Mouse (Mus musculus) testis, postnatal 10 days (tissue): ENCODE results near the gene Chn2.

Experiments used
- DNase-seq: peaks from one replicate; pipeline ENCODE4 v3.0.0; 2021; ENCODE audit warnings: low spot score

Chn2 gene

GRCm38 (mm10) chr6:54042142-54042541, 2.8 kb downstream of the Chn2 start:
- no peak for DNase-seq

DNA sequence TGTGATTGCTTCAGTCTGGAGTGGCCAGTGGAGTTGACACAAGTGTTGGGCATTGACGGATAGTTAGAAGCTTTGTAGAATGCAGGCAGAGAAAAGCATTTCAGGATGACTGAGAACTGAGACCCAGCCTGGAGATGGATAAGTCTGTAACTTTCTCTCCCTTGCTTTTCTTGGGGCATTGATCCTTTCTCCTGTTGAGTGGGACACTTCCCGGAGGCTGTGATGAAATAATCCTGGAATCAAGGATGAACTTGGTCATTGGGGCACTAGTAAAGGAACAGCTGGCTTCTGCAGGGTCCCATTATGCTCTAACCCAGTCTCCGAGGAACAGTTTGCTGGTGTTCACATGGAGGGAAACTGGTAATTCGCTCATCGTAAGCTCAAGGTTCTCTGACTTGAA, 4.2 kb downstream of the Chn2 start:
- DNase-seq, result no peak

GRCm38 (mm10) chr6:54045748-54046721, 6.7 kb downstream of the Chn2 start:
- no peak for DNase-seq

GRCm38 (mm10) chr6:54046884-54047747, 7.8 kb downstream of the Chn2 start:
- no peak for DNase-seq

DNA sequence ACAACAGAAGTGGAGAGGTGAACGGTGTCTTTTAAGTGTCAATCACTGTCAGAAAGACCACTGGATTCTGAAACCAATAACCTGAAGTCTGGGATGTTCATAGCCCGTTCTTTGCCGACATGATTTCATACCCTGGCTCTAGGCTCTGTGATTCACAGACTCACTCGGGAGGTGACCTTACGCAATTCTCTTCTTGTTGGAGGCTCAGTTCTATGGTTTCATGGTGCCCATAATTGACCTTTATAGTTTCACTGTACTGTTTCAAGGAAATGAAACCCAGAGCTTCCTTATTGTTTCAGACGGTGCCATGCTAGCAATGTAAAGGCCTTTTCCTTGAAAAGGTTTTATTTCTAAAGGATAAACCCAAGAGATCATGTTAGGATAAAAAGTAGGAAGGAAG, 9.4 kb downstream of the Chn2 start:
- DNase-seq, result no peak

DNA sequence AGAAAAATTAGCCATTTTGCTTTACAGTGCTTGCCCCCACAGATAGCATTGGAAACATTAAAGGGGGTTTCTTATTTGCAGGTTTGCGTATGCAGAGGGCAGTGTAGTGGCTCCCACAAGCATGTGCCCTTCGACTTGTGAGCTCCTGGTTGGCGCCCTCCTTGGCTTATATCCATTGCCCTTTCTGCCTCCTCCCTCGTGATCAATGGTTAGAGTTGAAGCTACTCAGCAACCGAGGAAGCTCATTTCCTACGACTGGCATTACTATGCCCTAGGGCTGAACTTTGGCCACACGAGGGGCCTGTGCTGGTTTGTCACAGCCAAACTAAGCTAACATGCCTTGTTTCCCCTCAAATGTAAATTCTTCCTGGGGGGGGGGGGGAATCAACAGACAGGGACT, 11.8 kb downstream of the Chn2 start:
- no peak for DNase-seq

GRCm38 (mm10) chr6:54052124-54052523, 12.8 kb downstream of the Chn2 start:
- DNase-seq, result no peak

DNA sequence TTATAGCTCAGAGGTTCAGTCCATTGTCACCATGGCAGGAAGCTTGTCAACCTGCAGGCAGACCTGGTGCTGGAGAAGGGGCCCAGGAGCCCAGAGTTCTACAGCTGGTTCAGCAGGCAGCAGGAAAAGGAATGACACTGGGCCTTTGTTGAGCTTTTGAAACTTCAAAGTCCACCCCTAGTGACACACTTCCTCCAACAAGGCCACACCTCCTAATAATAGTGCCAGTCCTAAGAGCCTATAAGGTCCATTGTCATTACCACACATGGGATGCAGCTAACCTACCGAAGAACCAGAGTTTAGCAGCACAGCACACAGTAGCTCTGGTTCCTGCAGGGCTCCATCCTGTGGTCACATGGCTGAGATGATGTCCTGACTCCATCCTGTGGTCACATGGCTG, 13.3 kb downstream of the Chn2 start:
- DNase-seq, result no peak

DNA sequence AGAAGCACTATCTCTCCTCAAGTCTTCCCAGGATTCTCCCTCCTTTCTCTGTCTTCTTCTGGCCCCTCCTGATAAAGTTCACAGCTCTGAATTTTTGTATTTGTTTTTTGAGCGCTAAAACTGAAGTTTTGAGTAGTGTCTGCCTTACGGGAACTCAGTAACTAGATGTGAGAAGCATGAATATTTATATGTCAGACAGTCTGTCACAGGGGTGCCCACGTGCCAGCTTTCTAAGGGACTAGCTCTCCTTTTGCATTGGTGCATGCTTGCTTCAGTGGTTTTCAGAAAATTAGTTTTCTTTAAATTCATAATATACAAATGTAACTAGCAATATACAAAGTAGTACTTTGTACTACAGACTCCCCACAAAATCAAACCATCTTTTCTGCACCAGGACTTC, 14.0 kb downstream of the Chn2 start:
- no peak for DNase-seq

GRCm38 (mm10) chr6:54055387-54055786, 16.0 kb downstream of the Chn2 start:
- DNase-seq, result no peak

DNA sequence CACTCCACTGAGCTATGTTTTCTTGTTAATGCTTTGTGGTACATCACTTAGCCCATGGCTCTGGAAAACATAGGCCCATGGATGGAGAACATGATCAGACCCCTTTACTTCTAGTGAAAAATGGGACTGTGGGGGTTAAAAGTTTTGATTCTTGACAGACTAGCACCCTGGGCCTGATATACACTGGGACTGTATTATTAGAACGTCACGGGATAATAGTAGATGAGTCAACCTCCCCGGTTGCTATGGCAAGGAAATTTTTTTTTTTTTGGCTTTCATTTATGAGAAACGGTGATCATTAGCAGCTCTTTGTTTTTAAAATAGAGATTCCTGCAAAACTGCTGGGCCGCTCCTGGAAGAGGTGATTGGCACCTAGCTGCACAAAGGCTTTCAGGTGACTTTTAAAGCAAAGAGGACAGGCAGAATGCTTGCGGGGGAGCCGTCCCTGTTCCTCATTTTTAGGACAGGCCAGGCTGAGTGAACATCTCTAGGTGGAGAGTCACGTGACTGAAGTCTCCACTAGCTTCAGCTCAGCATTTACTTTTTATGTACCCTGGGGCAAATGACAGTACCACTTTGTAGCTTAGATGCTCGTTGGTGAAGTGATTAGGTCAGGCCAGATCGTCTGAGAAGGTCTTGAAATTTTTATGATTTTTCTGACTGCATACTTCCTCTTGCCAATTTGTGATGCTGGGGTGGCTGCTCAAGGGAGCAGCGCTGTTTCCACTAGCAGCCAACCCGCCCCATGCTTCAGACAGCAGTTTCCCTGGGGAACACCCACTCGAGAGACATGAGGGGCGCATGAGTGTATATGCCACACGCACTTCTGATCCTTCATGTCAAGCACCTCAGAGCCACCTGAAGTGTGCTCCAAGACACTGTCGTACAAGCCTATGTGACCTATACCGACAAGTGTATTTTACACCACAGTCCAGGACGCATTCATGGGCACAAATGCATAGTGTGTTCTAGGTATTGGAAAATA, 17.5 kb downstream of the Chn2 start:
- DNase-seq, result no peak

DNA sequence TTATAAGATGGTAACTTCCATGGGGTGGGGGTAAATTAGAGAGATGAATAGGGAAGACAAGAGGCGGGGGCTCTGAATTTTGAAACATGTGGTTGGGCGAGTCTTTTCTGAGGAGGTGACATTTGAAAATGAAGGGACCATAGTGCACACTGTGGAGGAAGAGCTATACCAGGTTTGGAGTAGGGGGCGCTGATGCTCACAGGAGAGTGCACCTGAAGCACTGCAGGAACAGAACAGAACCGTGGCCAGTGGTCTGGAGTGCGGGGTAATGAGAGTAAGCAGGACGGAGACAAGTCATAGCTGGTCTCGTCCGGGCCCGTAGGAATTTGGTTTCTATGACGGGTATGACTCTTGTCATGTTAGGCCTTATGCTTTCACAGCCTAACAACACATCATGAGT, 18.3 kb downstream of the Chn2 start:
- no peak for DNase-seq

- no peak for DNase-seq
Measured at GRCm38 (mm10) chr6:54058837-54059236, 19.5 kb downstream of the Chn2 start.

- DNase-seq, result no peak
Measured at GRCm38 (mm10) chr6:54060258-54060657, 20.9 kb downstream of the Chn2 start.

GRCm38 (mm10) chr6:54061375-54061774, 22.0 kb downstream of the Chn2 start:
- no peak for DNase-seq

DNA sequence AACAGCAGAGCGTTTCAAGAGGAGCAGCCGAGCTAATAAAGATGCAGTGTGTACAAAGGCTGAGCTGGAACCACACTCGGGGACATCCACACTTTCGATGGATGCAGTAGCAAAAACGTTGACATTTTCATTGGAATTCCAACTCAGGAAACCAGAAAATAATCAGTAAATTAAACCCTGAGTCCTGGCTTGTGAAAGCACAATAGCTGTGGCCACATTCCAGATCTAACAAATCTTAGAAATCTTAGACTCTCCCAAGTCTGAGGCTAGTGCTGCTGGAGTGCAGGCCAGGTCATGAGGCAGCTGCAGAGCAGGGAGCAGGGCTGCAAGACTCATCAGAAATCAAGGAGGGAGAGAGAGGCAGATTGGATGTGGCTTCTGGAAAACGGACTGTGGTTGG, 24.5 kb downstream of the Chn2 start:
- DNase-seq, result no peak

DNA sequence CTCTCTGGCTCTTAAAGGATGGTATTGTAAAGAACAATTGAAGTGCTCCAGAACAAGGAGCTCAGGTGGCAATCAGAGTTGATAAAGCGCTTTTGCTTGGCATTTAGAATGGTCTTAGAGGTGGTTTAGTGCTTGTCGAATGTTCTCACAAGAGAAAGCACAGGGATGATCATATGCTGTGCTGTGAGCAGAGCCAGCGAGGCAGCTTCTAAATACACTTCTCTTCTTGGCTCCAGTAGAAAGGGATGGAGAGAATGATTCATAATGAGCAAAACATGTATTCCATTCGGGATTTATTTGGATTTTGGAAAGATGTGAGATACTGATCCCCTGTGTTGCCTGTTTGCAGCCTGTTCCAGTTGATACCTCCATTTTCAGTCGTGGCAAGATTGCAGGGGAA, 28.0 kb downstream of the Chn2 start:
- DNase-seq, result no peak

DNA sequence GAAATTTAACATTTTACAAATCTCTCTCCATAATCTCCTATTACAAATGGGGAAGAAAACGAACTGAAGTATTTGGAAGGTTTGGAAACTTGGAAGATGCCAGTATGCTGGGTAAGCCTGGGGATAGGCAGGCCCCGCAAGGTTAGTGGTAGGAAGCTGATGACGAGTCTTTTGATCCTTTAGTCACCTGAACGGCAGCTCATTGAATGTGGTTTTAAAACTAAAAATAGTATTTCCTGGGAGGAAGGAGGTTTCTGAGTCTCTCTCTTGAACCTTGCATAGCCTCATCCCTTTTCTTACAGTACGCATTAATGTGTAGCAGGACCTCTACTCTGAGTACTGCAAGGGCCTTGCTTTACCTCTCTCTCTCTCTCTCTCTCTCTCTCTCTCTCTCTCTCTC, 29.5 kb downstream of the Chn2 start:
- no peak for DNase-seq

- DNase-seq, result peak; percentile 70
Measured at GRCm38 (mm10) chr6:54070736-54071135, 31.4 kb downstream of the Chn2 start.

- DNase-seq, result no peak
Measured at GRCm38 (mm10) chr6:54071478-54071877, 32.1 kb downstream of the Chn2 start.

DNA sequence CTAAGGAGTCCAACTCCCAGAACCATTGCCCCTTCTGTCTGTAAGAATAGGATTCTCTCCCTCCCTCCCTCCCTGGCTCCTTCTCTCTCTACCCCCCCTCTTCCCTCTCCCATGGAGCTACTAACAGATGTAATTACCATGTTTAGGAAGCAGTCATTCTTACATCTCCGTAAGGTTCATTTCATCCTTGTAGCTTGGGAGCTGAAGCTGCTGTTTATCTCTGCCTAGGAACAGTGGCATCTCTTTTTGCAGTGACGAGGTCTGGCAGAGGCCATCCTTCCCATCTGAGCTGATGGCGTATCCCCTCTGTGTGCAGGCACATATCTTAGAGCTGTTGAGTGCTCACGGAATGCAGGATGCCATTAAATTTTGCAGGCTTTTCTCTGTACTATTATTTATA, 35.1 kb downstream of the Chn2 start:
- no peak for DNase-seq

DNA sequence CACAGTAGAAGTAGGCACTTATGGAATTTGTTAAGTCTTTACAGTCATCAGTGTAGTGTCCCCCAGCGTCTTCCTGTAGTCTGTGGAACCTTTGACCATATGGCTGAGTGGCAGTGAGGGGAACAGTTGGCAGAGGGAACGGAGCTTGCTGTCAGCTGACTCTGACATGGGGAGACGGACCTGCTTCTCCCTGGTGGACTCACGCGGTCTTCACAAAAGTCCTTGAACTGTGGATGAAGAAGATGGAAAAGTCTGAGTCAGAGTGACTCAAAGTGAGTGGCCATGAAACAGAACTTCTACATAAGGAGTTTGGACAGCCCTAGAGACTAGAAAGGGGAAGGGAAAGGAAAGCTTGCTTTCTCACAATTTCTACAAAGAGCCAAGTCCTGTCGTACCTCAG, 36.1 kb downstream of the Chn2 start:
- DNase-seq, result no peak
